Mouse (Mus musculus): ENCODE measurements around the gene Cdk2ap2.
A peak's percentile ranks its signal among the peaks of the same experiment; 100 is the strongest.

Gene Cdk2ap2

GRCm38 (mm10) chr19:4143759-4144268 lies 46.8 kb downstream of the Cdk2ap2 start, which contains the start of gene Cabp4:
TSS of gene Cabp4 (minus strand) at chr19:4144033.
- no peak for DNase-seq

GRCm38 (mm10) chr19:4144550-4145498 lies 47.8 kb downstream of the Cdk2ap2 start:
- no peak for DNase-seq

- peak; percentile 34 for DNase-seq
Observed at GRCm38 (mm10) chr19:4145936-4146335, 49.0 kb downstream of the Cdk2ap2 start.

GRCm38 (mm10) chr19:4146366-4147021 lies 49.5 kb downstream of the Cdk2ap2 start:
- peak; percentile 32 for DNase-seq

GRCm38 (mm10) chr19:4147022-4147405 lies 50.0 kb downstream of the Cdk2ap2 start:
- DNase-seq: peak; percentile 33

- peak; percentile 31 for DNase-seq
Observed at GRCm38 (mm10) chr19:4147782-4148490, 51.0 kb downstream of the Cdk2ap2 start.

- DNase-seq: peak; percentile 95
Observed at GRCm38 (mm10) chr19:4148491-4148806, 51.5 kb downstream of the Cdk2ap2 start, which contains the start of gene Coro1b. TSS of gene Coro1b (plus strand) at chr19:4148619.
